In the genomic region with DNA sequence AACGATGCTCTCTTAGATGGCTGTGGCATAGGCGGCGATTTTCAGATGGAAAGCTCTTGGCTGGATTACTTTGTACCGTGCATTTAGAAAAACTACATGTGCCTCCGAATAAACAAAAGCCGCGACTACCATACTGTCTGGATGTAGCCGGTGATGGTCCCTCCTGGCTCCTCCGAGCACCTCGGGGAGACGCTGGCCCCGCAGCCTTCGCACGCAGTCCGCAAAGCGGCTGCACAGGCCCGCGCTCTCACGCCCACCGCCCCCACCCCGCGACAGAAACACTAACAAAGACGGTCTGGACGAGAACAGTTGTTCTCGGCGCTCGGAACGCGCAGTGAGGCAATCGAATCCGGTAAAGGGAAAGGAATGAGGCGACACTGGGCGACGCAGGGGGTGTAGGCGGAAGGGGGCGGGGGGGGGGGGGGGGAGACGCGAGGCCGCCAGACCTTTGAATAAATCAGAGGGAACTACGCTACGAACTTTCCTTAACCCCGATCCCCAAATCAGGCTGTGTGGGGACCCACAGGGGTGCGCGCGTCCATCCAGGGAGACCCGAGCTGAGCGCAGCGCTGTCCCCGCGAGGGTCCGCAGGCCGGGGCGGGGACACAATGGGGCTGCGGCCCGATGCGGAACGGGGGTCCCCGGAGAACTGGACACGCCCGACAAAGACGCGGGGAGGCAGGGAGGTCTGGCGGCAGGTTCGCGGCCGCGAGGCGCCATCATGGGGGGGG, we compare ENCODE assay signal across 7 mouse cellular contexts. TPM values are rescaled to one million over a fixed set of nuclear protein-coding genes. Genes with fewer than 3 reads are reported as not detected.
DNase-seq lines count a peak whose midpoint lies in the region; ATAC-seq and TF ChIP-seq lines count a peak whose summit lies in the region.

No protein-coding gene starts in this region.

- under 1% methylated on average over 58 of the region's 68 CpGs for WGBS in embryonic facial prominence, embryonic 12.5 days
- WGBS in small intestine, adult 2 months: 1% methylated on average over 63 of the region's 68 CpGs

- intact Hi-C loops in heart, postnatal 14 days (cut with DNase I): loop anchor here (2.0 to 10.0 kb wide), 6 partner anchors 36 to 374 kb away; partner anchors contain the start of genes Mmaa and Zfp827
- intact Hi-C loops in left cerebral cortex, postnatal 36 days (cut with DNase I): loop anchor here (2.0 to 5.0 kb wide), 4 partner anchors 41 to 239 kb away; partner anchors contain the start of genes Mmaa and Otud4

- peaks cover 16% of the 10 kb centered on the region for H3K4me1 ChIP-seq in E14TG2a.4 (replicated peaks; ENCODE audit: low read depth, low read length)
- peaks cover 29% of the 10 kb centered on the region for H3K4me1 ChIP-seq in embryonic facial prominence, embryonic 12.5 days
- H3K4me1 ChIP-seq in small intestine, adult 2 months (ENCODE audit: control insufficient read depth, insufficient read depth, insufficient read length, low read length): peaks cover 7% of the 10 kb centered on the region; the same call in 1 of the 2 replicates

- peak overlapping the region; percentile 92 for H3K4me3 ChIP-seq in E14TG2a.4 (replicated peaks; ENCODE audit: low read length)
- H3K4me3 ChIP-seq in embryonic facial prominence, embryonic 12.5 days: peak overlapping the region; percentile 85
- peak overlapping the region; percentile 91 for H3K4me3 ChIP-seq in small intestine, adult 2 months (ENCODE audit: low read depth, low read length)

- no peak for TF ChIP-seq POLR2A in small intestine, adult 2 months (IDR thresholded peaks at IDR 0.05; ENCODE audit: low read depth, low read length)

- peak; percentile 32 for DNase-seq in T-cell, adult 2 months (ENCODE audit: low spot score)
- DNase-seq in heart, postnatal 14 days: peak; percentile 47 to 66
- peak; percentile 37 to 52 for DNase-seq in left cerebral cortex, postnatal 36 days (ENCODE audit: low spot score in 2 of 2)

- H3K27me3 ChIP-seq in E14TG2a.4 (ENCODE audit: insufficient read depth, low read length): peaks cover 11% of the 10 kb centered on the region
- no peaks in the 10 kb centered on the region for H3K27me3 ChIP-seq in embryonic facial prominence, embryonic 12.5 days
- no peaks in the 10 kb centered on the region for H3K27me3 ChIP-seq in small intestine, adult 2 months (ENCODE audit: control insufficient read depth, insufficient read depth, low read length)

- peak overlapping the region; percentile 67 for H3K4me2 ChIP-seq in embryonic facial prominence, embryonic 12.5 days (replicated peaks)

- no peak for TF ChIP-seq CTCF in E14TG2a.4 (conservative IDR thresholded peaks at IDR 0.05; ENCODE audit: low read length)
- TF ChIP-seq CTCF in small intestine, adult 2 months (IDR thresholded peaks at IDR 0.05; ENCODE audit: extremely low read depth, insufficient read length, insufficient replicate concordance, low read depth, low read length): no peak

- H3K9ac ChIP-seq in embryonic facial prominence, embryonic 12.5 days: peak overlapping the region; percentile 94

- peak; percentile 42; the same call in 1 of the 2 replicates for ATAC-seq in embryonic facial prominence, embryonic 12.5 days (ENCODE audit: insufficient number of reproducible peaks, insufficient read depth, low FRiP score, low TSS enrichment)
- peak; percentile 56 for ATAC-seq in megakaryocyte progenitor cell, adult 5-6 weeks (replicated peaks; ENCODE audit: poor library complexity)

- H3K9me3 ChIP-seq in E14TG2a.4 (ENCODE audit: low read length): no peaks in the 10 kb centered on the region
- H3K9me3 ChIP-seq in embryonic facial prominence, embryonic 12.5 days: no peaks in the 10 kb centered on the region

- peak overlapping the region; percentile 98 for H3K27ac ChIP-seq in embryonic facial prominence, embryonic 12.5 days
- peak overlapping the region; percentile 66 for H3K27ac ChIP-seq in small intestine, adult 2 months (ENCODE audit: insufficient read depth, low read depth, low read length)

- no peaks in the 10 kb centered on the region for H3K36me3 ChIP-seq in E14TG2a.4 (ENCODE audit: insufficient read depth, low read length)
- no peaks in the 10 kb centered on the region for H3K36me3 ChIP-seq in embryonic facial prominence, embryonic 12.5 days
- H3K36me3 ChIP-seq in small intestine, adult 2 months (ENCODE audit: control insufficient read depth, insufficient read depth, low read length): no peaks in the 10 kb centered on the region

RNA-seq across cellular contexts. Expression of gene Smad1, which starts 0.9 kb away (rescaled TPM):
- 57.5 and 64.8 TPM in 2 replicates for polyA plus RNA-seq in embryonic facial prominence, embryonic 12.5 days (2016; fragmentation: Nextera tagmentation; extraction: Ambion mirVana)
- total RNA-seq in heart, postnatal 14 days (2021): 10 to 100 TPM; 24.3 to 24.6 TPM
- total RNA-seq in left cerebral cortex, postnatal 36 days (2021): 10 to 100 TPM; 29.4 to 30.1 TPM
- total RNA-seq in megakaryocyte progenitor cell, adult 5-6 weeks (2015): 12.7 and 15.2 TPM in 2 replicates
- total RNA-seq in megakaryocyte progenitor cell, adult 5-6 weeks (2017): 12.0 and 15.2 TPM in 2 replicates
- 27.3 and 54.1 TPM in 2 replicates for polyA plus RNA-seq in small intestine, adult 2 months (2012; rRNA removed)

Comparison
In these comparisons a context has a peak if more than half of its experiments do, and no peak if none do; other contexts are left out.
1. Peak in every context shown above with its lines: DNase-seq, ATAC-seq, H3K4me3 ChIP-seq and H3K27ac ChIP-seq.